Mouse (Mus musculus) spleen, postnatal 0 days (tissue): ENCODE results near the gene Bbox1. TPM values are rescaled to one million over a fixed set of nuclear protein-coding genes. Genes with fewer than 3 reads are reported as not detected.

Experiments
- polyA plus RNA-seq: library from polyadenylated mRNA; unstranded; fragments of >200 nt; fragmentation: Nextera tagmentation; extraction: Ambion mirVana; gene quantifications from 2 replicates; pipeline ENCODE4 v1.2.1, GENCODE M21; 2015

Bbox1 gene
- 0.08 TPM in 1 of 2 replicates, not detected in the other for polyA plus RNA-seq

DNA sequence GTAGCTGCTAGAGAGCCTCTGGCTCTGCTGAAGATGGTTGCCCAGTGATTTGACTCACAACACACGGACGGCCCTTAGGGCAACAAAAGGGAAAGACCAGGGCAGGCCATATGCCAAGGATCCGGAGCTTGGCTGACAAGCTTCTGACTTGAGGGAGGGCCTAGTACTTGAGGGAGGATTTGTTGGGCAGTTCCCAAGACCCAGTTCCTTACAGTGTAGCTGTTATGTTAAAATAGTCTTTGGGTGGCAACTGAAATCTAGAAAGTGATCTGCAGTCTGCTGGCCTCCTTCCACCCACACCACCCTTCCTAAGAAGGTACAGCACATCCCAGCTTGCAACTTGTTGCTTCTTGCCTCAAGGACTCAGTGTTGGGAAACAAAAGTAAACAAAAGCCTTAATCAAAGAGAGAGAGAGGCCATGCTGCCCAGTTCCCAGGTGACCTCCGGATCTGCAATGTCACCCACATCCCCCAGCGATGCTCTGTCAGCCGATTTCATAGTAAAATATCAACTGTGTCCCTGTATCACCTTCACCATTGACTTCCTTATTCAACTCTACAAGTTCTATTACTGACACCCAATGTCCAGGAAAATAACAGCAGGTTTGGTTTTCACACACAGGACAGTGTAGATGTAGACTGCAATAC, at the start of gene Bbox1:
TSS of gene Bbox1 (minus strand) at position 52 of the 647 bp plus-strand sequence.

DNA sequence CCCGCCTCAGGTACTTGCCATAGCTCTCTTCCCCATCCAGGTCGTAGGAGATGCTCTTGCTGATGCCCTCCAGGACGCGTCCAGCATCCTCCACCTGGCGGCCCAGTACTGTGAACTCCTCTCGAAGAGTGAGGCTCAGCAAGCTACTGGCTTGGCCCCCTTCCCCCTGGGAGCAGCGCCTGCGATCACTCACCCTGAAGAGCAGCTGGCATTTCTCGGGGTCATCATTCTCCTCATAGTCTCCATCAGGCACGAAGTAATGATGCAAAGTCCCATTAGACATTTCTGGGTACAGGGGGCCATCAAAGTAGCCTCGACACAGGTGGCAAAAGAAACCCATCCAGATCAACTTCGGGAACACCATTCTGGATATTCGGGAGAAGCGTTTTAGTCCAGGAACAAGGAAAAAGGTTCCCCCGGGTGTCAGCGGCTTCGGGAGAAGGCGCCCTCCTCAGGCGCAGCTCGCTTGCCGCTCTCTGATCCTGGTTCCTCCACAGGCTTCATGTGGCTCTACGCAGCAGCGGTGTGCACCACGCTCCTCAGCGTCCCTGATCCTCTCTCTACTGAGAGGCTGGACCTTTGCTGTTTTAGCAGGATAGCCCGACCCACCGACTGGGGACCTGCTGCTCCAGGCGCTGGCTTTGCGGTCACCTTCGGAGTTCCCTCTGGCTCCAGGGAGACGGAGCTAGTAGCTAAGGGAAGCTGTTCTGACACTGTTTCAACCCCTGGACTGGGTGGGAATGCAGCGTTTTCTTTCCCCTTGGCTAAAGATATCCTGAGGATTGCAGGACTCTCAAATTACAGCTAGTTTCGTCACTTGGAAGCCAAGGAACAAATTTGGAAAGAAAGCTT, 48.3 kb upstream of the Bbox1 start, which contains the start of gene Fibin:
TSS of gene Fibin (minus strand) at position 752 of the 852 bp plus-strand sequence.

Other genes with a start within 250 kb of the Bbox1 start
- gene Fibin, start 48.6 kb upstream of the Bbox1 start, polyA plus RNA-seq: 4.0 and 4.5 TPM in 2 replicates